Mouse (Mus musculus) spleen, adult 12 weeks (tissue): ENCODE measurements around the gene Slc4a5.

Experiments
- DNase-seq: peaks from one replicate; pipeline ENCODE4 v3.0.0; 2022; ENCODE audit warnings: low spot score

The Slc4a5 gene

DNA sequence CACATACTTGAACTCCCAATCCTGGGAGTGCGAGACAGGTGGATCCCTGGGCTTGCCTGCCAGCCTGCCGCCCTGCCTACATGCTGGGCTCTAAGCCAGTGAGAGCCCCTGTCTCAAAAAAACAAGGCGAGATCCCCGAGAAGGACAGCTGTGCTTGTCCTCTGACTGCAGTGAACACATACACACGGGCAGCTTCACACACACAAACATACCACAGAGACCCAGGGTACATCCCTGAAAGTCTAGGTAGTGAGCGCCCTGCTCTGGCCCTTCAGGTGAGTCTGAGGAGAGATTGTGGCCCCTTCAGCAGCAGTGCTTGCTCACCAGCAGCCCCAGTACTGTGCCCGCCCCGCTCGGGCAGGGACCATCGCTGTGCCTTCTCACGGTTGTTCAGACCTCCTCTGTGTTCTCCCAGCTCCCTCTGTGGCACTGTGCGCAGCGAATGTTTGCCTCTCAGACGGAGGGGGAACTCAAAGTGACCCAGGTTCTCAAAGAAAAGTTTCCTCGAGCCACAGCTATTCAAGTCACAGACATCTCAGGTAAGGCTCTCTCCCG lies 131.3 kb downstream of the Slc4a5 start:
- DNase-seq, result no peak

- peak; percentile 78 for DNase-seq
Observed at GRCm38 (mm10) chr6:83351490-83352160, 132.0 kb downstream of the Slc4a5 start.

- DNase-seq, result no peak
Observed at GRCm38 (mm10) chr6:83352666-83353410, 133.2 kb downstream of the Slc4a5 start.
